Mouse (Mus musculus): Measurements from ENCODE around the gene Olfr1377. TPM values are rescaled to one million over a fixed set of nuclear protein-coding genes. Genes with fewer than 3 reads are reported as not detected.
"Not testable (repeated sequence)": the region's sequence is repeated elsewhere in the genome, so short reads cannot be mapped to it uniquely, and the experiment has no call there.

The Olfr1377 gene
- polyA plus RNA-seq, 1 experiment, result not detected

DNA sequence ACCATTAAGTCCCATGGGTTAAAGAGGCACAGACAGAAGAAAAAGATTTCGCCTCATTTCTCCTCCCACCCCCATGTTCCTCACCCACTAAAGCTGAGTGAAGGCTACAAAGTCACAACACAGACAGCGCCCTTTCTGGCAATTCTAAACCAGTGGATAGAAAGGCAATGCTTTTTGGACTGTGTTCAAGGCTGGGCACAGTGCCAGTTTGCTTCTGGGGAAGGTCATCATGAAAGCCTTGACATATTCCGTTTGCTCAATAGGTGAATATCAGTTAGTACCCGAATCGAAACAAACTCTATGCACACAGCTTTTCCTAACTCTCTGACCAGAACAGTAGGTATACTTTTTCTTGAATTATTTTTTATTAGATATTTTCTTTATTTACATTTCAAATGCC lies 30.1 kb downstream of the Olfr1377 start:
- no peak for TF ChIP-seq POLR2A (IDR thresholded peaks at IDR 0.05; ENCODE audit: borderline replicate concordance, extremely low read depth, insufficient read depth, insufficient read length, poor library complexity, severe bottlenecking)
- TF ChIP-seq CTCF (IDR thresholded peaks at IDR 0.05; ENCODE audit: borderline replicate concordance, extremely low read depth, insufficient read depth, insufficient read length), result no peak
- DNase-seq (ENCODE audit: low read depth), result peak; percentile 7

DNA sequence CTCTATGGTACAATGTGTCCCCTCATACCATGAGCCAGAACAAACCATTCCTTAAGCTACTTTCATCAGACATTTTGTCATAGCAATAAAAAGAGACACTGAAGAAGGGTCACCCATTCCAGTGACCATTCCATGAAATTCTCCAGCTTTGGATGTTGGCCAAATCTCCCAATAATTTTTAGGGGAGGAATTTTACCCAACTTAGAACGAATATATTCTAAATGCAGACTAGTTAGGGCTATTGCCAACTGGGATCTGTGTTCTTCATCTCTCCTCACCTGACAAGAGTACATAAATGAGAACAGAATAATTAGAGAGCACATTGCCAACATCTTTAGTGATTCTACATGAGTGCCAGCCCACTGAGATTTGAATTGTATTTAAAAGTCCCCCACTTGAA lies 32.2 kb downstream of the Olfr1377 start, which contains the start of gene Olfr54:
Gene Olfr54 (plus strand): TSS at position 301 of the 400 bp plus-strand sequence.
- no peak for TF ChIP-seq POLR2A (IDR thresholded peaks at IDR 0.05; ENCODE audit: borderline replicate concordance, extremely low read depth, insufficient read depth, insufficient read length, poor library complexity, severe bottlenecking)
- no peak for TF ChIP-seq CTCF (IDR thresholded peaks at IDR 0.05; ENCODE audit: borderline replicate concordance, extremely low read depth, insufficient read depth, insufficient read length)
- no peak for DNase-seq (ENCODE audit: low read depth)

DNA sequence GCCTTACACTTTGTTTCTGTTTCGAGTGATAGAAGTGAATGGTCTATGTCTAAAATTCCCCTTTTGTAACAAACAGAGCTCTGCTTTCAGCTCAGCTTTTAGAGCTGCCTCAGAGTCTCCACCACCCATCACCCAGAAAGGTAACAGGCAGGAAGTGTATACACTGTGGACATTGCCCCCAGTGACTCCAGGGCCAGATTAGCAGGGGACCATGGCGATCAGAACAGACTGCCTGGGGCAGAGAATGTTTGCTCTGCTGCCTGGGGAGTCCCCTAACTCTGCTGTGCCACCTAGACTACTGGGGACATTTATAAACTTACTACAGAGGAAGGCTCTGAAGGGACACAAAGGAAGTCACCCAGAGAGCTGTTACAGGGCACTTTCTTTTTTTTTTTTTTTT lies 34.6 kb downstream of the Olfr1377 start:
- DNase-seq (ENCODE audit: low read depth), result no peak
- TF ChIP-seq POLR2A (IDR thresholded peaks at IDR 0.05; ENCODE audit: borderline replicate concordance, extremely low read depth, insufficient read depth, insufficient read length, poor library complexity, severe bottlenecking) (no peak), CTCF (IDR thresholded peaks at IDR 0.05; ENCODE audit: borderline replicate concordance, extremely low read depth, insufficient read depth, insufficient read length) (no peak)

DNA sequence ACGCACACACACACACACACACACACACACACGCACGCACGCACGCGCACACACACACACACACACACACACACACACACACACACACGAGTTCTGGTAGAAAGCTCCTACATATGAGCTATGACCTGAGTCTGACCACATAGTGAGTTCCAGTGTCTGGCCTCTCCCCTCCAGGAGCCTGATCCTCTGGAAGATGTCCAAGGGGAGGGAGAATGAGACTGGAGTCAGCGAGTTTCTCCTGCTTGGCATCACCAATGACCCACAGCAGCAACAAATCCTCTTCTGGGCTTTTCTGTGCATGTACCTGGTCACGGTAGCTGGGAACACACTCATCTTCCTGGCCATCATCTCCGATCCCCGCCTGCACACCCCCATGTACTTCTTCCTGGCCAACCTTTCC lies 45.0 kb downstream of the Olfr1377 start:
- not testable (repeated sequence) for DNase-seq (ENCODE audit: low read depth)

DNA sequence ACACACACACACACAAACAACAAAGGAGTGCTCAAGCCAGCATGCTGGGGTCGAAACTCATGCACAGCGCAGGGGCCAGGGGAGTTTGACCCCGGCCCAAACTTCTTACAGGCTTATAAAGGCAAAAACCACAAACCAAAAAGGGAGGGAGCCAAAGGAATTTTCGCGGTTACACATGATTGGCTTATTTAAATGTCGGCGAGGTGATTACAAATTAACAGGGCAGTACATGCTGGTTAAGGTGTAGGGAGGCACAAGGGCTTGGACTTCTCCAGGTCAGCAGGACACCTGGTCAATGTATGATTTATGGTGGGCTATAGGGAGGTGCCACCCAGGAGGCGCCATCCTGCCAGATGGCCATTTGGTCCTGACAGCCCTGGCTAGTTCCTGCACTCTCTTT lies 47.6 kb downstream of the Olfr1377 start:
- DNase-seq (ENCODE audit: low read depth), result not testable (repeated sequence)

DNA sequence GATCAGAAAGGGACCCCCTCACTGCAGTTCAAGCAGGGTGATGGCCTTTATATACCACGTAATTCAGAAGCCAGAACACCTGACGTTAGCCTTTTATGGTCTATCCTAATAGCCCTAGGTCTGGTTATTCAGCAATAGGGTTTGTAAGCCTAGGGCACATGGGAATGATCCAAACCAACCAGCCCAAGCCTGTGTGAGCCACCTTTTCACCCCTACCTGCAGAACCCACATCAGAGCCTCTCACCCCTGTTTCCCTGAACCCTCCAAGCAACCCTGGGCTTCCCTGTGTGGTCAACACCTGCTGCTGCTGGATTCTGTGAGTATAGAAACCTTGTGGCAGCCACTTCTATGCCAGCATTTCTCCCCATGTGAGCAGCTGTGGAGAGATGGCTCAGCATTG lies 48.5 kb downstream of the Olfr1377 start:
- DNase-seq (ENCODE audit: low read depth), result no peak
- no peak for TF ChIP-seq CTCF (IDR thresholded peaks at IDR 0.05; ENCODE audit: borderline replicate concordance, extremely low read depth, insufficient read depth, insufficient read length)
- TF ChIP-seq POLR2A (IDR thresholded peaks at IDR 0.05; ENCODE audit: borderline replicate concordance, extremely low read depth, insufficient read depth, insufficient read length, poor library complexity, severe bottlenecking), result no peak

DNA sequence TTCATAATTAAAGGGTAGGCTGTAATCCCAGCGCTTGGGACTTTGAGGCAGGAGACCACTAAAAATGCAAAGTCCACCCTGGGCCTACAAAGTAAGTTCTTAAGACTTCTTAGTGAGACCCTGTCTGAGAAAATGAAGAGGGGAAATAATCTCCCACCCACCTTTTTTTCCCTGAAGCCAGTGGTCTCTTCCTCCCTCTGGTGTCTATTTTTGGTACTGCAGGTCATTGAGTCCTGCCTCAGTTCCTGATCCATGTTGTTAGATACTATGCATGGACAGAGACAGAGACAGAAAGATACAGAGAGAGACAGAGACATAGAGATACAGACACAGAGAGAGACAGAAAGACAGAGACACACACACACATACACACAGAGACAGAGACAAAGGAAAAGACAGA lies 51.1 kb downstream of the Olfr1377 start:
- TF ChIP-seq CTCF (IDR thresholded peaks at IDR 0.05; ENCODE audit: borderline replicate concordance, extremely low read depth, insufficient read depth, insufficient read length) (peak; percentile 75; the same call in 1 of the 2 replicates), POLR2A (IDR thresholded peaks at IDR 0.05; ENCODE audit: borderline replicate concordance, extremely low read depth, insufficient read depth, insufficient read length, poor library complexity, severe bottlenecking) (no peak)
- DNase-seq (ENCODE audit: low read depth), result peak; percentile 56

DNA sequence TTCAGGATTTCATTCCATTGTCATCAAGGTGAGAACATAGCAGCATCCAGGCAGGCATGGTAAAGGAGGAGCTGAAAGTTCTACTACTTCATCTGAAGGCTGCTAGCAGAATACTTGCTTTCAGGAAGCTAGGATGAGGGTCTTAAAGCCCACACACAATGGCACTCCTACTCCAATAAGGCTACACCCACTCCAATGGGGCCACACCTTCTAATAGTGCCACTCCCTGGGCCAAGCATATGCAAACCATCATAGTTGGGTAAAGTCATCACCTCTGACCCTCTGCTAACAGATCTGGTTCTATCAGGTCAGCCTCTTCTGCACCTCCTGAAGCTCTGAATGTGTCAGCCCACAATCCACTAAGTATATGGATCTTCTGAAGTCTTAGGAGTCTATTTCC lies 52.4 kb downstream of the Olfr1377 start:
- DNase-seq (ENCODE audit: low read depth), result not testable (repeated sequence)

DNA sequence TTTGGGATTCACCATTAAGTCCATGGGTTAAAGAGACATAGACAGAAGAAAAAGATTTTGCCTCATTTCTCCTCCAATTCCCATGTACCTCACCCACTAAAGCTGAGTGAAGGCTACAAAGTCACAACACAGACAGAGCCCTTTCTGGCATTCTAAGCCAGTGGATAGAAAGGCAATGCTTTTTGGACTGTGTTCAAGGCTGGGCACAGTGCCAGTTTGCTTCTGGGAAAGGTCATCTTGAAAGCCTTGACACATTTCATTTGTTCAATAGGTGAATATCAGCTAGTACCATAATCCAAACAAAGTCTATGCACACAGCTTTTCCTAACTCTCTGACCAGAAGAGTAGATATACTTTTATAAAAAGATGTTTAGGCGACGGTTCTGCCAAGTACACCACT lies 54.2 kb downstream of the Olfr1377 start:
- TF ChIP-seq POLR2A (IDR thresholded peaks at IDR 0.05; ENCODE audit: borderline replicate concordance, extremely low read depth, insufficient read depth, insufficient read length, poor library complexity, severe bottlenecking) (no peak), CTCF (IDR thresholded peaks at IDR 0.05; ENCODE audit: borderline replicate concordance, extremely low read depth, insufficient read depth, insufficient read length) (no peak)

More for the DNA sequence above, 54.2 kb downstream of the Olfr1377 start:
- DNase-seq (ENCODE audit: low read depth), result peak; percentile 4

Other genes with a start within 250 kb of the Olfr1377 start
- gene Zfp354c, start 154.2 kb upstream of the Olfr1377 start, polyA plus RNA-seq (2012; rRNA removed), result 26.2 and 41.6 TPM in 2 replicates
- gene Zfp879, start 140.4 kb upstream of the Olfr1377 start, polyA plus RNA-seq (2012; rRNA removed), result 1.1 and 1.4 TPM in 2 replicates
- 0.05 and 0.14 TPM in 2 replicates for gene Grm6, start 131.3 kb upstream of the Olfr1377 start, polyA plus RNA-seq (2012; rRNA removed)
- gene Zfp454, start 94.3 kb upstream of the Olfr1377 start, polyA plus RNA-seq (2012; rRNA removed), result 11.0 and 11.1 TPM in 2 replicates
- 20.7 and 25.5 TPM in 2 replicates for gene Zfp2, start 65.8 kb upstream of the Olfr1377 start, polyA plus RNA-seq (2012; rRNA removed)
- gene Zfp354b, start 50.3 kb upstream of the Olfr1377 start, polyA plus RNA-seq (2012; rRNA removed), result 2.6 and 2.7 TPM in 2 replicates
- not detected in 2 replicates for gene 4933414I15Rik, start 38.2 kb upstream of the Olfr1377 start, polyA plus RNA-seq (2012; rRNA removed)
- gene Prop1, start 28.2 kb upstream of the Olfr1377 start, polyA plus RNA-seq (2012; rRNA removed), result not detected in 2 replicates
- not detected in 2 replicates for gene Olfr1378, start 15.4 kb upstream of the Olfr1377 start, polyA plus RNA-seq (2012; rRNA removed)
- gene Olfr51, start 21.6 kb downstream of the Olfr1377 start, polyA plus RNA-seq (2012; rRNA removed), result not detected in 2 replicates
- gene Olfr54, start 32.3 kb downstream of the Olfr1377 start, polyA plus RNA-seq (2012; rRNA removed), result not detected in 2 replicates
- not detected in 2 replicates for gene Olfr1375, start 66.1 kb downstream of the Olfr1377 start, polyA plus RNA-seq (2012; rRNA removed)
- 11.4 and 11.6 TPM in 2 replicates for gene Zfp354a, start 77.3 kb downstream of the Olfr1377 start, polyA plus RNA-seq (2012; rRNA removed)
- gene Gm12569, start 238.5 kb downstream of the Olfr1377 start, polyA plus RNA-seq (2012; rRNA removed), result not detected in 2 replicates